Mouse (Mus musculus) liver, embryonic 14.5 days (tissue): ENCODE results near the gene Hibadh. TPM values are rescaled to one million over a fixed set of nuclear protein-coding genes. Genes with fewer than 3 reads are reported as not detected.
"Not testable (repeated sequence)": the region's sequence is repeated elsewhere in the genome, so short reads cannot be mapped to it uniquely, and the experiment has no call there.

Experiments
- ATAC-seq: fragments of 200-750 bp; cut with Nextera tagmentation; 2 replicates; pipeline ENCODE4 v1.8.0; 2017; ENCODE audit warnings: moderate number of reproducible peaks, mild to moderate bottlenecking, moderate library complexity; ENCODE audit not compliant: insufficient read depth
- DNase-seq, 3 experiments: peaks; one replicate each; pipeline ENCODE4 v3.0.0-alpha.2; 2012 to 2013; ENCODE audit warnings: low read depth in 3 of 3, low spot score in 3 of 3
- H3K27ac ChIP-seq: fragments of 300-500 bp; sonication (generic); 2 replicates; pipeline ENCODE4 v1.5.1; 2014; ENCODE audit warnings: moderate library complexity, mild to moderate bottlenecking, control low read depth, inconsistent platforms
- H3K27me3 ChIP-seq: fragments of 300-500 bp; sonication (generic); 2 replicates; pipeline ENCODE4 v1.6.1; 2014; ENCODE audit warnings: mild to moderate bottlenecking, low read length, moderate library complexity; ENCODE audit not compliant: control insufficient read depth, insufficient read depth
- H3K36me3 ChIP-seq: fragments of 300-500 bp; sonication (generic); replicated peaks from 2 replicates; pipeline ENCODE4 v1.6.1; 2014; ENCODE audit warnings: low read depth; ENCODE audit not compliant: control insufficient read depth, insufficient read depth
- H3K4me1 ChIP-seq, 2 experiments: fragments of 200-500 bp in 1 of 2; fragments of 300-500 bp in 1 of 2; sonication (generic) in 1 of 2; replicated peaks; 2 replicates each; pipeline ENCODE4 v1.6.1; 2012 to 2014; ENCODE audit warnings: antibody characterized with exemption in 1 of 2, inconsistent platforms in 1 of 2, low read length in 1 of 2; ENCODE audit not compliant: control insufficient read depth in 2 of 2, insufficient read depth in 2 of 2
- H3K4me2 ChIP-seq: fragments of 300-500 bp; sonication (generic); 2 replicates; pipeline ENCODE4 v1.6.1; 2014; ENCODE audit warnings: low read depth, mild to moderate bottlenecking, control low read depth, moderate library complexity
- H3K4me3 ChIP-seq, 2 experiments: fragments of 200-500 bp in 1 of 2; fragments of 300-500 bp in 1 of 2; sonication (generic) in 1 of 2; 2 replicates each; pipeline ENCODE4 v1.5.1; 2012 to 2014; ENCODE audit warnings: low read depth in 2 of 2, low read length in 2 of 2, mild to moderate bottlenecking in 2 of 2, control low read depth in 1 of 2, inconsistent platforms in 1 of 2, moderate library complexity in 1 of 2; ENCODE audit not compliant: insufficient read depth in 1 of 2
- H3K9ac ChIP-seq: fragments of 300-500 bp; sonication (generic); replicated peaks from 2 replicates; pipeline ENCODE4 v1.6.1; 2014; ENCODE audit warnings: mild to moderate bottlenecking, control low read depth, moderate library complexity
- H3K9me3 ChIP-seq: fragments of 300-500 bp; sonication (generic); 2 replicates; pipeline ENCODE4 v1.6.1; 2016; ENCODE audit warnings: low read length, mixed read lengths; ENCODE audit not compliant: control insufficient read depth
- CTCF ChIP-seq: IDR thresholded peaks from 2 replicates; pipeline ENCODE4 v1.5.1; 2016; ENCODE audit warnings: antibody characterized with exemption, low read depth, control low read depth
- EP300 ChIP-seq: IDR thresholded peaks from 2 replicates; pipeline ENCODE4 v1.6.1; 2016; ENCODE audit warnings: antibody characterized with exemption, low read depth
- WGBS: fragments of 180-500 bp; shearing (Covaris S2); extraction: QIAGEN DNeasy Blood & Tissue Kit; methylation state at CpG from one replicate; pipeline ENCODE4 v1.1.7; 2014; ENCODE audit not compliant: insufficient replicate concordance; 5-methylcytosine and 5-hydroxymethylcytosine counted together
- polyA plus RNA-seq, 2 experiments: library from polyadenylated mRNA; depleted of rRNA in 1 of 2; stranded (reverse) in 1 of 2; unstranded in 1 of 2; fragments of >200 nt; fragmentation: Nextera tagmentation in 1 of 2; extraction: Ambion mirVana in 1 of 2; gene quantifications; 2 replicates each; pipeline versions ENCODE4 v1.2.1 to v1.2.3; 2012 to 2014

Gene Hibadh
- polyA plus RNA-seq, 2 experiments = 26.6 to 41.7 TPM

DNA sequence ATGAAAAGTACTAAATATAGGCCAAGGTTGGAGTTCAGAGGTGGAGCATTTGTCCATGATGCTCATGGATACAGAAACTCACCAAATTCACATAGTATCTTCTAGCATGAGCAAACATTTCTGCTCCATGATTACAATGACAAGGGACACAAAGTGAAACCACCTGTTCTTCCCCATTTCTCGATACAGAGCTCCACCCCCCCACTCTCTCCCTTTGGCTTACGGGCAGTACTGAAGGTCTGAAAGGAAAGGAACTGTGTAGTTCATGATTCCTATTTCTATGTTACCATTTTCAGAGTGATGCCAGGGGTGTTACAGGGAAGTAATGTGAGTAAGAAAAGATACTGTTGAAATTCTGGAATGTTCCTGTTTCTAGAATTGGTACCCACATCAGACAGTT, 32.4 kb upstream of the Hibadh start:
- Histone ChIP-seq H3K4me1 (peaks cover 0 to 4% of the 10 kb centered on the region in 2 experiments; a peak in 1 of 4 replicates), H3K27ac (no peak overlapping the region), H3K4me3 (no peak overlapping the region), H3K36me3 (no peaks in the 10 kb centered on the region), H3K9me3 (no peaks in the 10 kb centered on the region), H3K27me3 (no peaks in the 10 kb centered on the region), H3K4me2 (no peak overlapping the region), H3K9ac (no peak overlapping the region)
- no peak for ATAC-seq
- 15% methylated on average over 2 of the region's 2 CpGs for WGBS
- no peak for TF ChIP-seq EP300
- TF ChIP-seq CTCF = no peak
- no peak for DNase-seq

DNA sequence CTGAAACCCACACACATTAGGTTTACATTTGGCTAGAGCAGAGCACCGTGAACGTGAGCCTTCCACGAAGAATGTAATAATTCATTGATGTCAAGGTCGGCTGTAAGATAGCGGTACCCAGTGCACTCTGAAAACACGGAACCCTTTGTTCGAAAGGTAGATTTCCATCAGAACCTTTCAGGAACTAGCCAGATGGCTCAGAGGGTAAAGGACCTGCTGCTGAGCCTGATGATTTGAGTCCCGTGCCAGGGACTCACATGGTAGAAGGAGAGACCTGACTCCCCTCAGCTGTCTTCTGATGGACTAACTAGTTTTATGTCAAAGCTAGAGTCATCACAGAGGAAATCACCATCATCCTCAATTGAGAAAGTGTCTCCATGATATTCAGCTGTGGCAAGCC, 31.6 kb upstream of the Hibadh start:
- Histone ChIP-seq H3K9me3 (no peaks in the 10 kb centered on the region), H3K27ac (no peak overlapping the region), H3K9ac (no peak overlapping the region), H3K4me1 (peaks cover 0 to 4% of the 10 kb centered on the region in 2 experiments; a peak in 1 of 4 replicates), H3K4me2 (no peak overlapping the region), H3K27me3 (no peaks in the 10 kb centered on the region), H3K36me3 (no peaks in the 10 kb centered on the region), H3K4me3 (no peak overlapping the region)
- TF ChIP-seq EP300 (no peak), CTCF (no peak)
- ATAC-seq = no peak
- 48% methylated on average over 8 of the region's 8 CpGs for WGBS
- no peak for DNase-seq

- not testable (repeated sequence) for H3K27me3 ChIP-seq, H3K4me2 ChIP-seq, H3K9me3 ChIP-seq, H3K27ac ChIP-seq, H3K4me3 ChIP-seq, H3K36me3 ChIP-seq, DNase-seq, H3K4me1 ChIP-seq, H3K9ac ChIP-seq, ATAC-seq
- TF ChIP-seq CTCF = peak; percentile 40; the same call in 1 of the 2 replicates
- WGBS = 28% methylated on average over 2 of the region's 2 CpGs
These were observed 29.7 kb upstream of the Hibadh start for GRCm38 (mm10) chr6:52669878-52670277.

DNA sequence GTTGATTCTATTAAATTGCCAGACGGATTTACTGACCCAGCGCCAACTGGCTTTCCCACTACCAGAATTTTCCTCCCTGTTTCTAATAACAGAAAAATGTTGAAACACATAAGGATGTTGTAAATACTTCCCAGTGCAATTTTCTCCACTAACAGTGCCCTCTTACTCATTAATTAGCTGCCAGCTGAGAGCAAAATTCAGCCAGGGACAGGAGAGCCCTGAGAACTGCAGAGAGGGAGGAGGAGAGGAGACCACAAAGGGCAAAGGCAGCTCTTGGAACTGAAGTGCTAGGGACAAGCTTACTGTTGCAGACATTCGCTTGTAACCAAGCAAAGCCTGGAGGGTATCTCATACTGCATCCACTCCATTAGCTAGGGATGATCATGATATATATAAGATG, 27.5 kb upstream of the Hibadh start:
- H3K27ac ChIP-seq = no peak overlapping the region
- no peak overlapping the region for H3K4me3 ChIP-seq
- H3K9me3 ChIP-seq = no peaks in the 10 kb centered on the region
- TF ChIP-seq CTCF = no peak
- no peak for TF ChIP-seq EP300
- no peaks in the 10 kb centered on the region for H3K4me1 ChIP-seq
- WGBS = 56% methylated on average over 3 of the region's 3 CpGs
- no peaks in the 10 kb centered on the region for H3K27me3 ChIP-seq
- H3K36me3 ChIP-seq = no peaks in the 10 kb centered on the region
- no peak overlapping the region for H3K4me2 ChIP-seq
- ATAC-seq (no peak), DNase-seq (no peak)
- no peak overlapping the region for H3K9ac ChIP-seq

DNA sequence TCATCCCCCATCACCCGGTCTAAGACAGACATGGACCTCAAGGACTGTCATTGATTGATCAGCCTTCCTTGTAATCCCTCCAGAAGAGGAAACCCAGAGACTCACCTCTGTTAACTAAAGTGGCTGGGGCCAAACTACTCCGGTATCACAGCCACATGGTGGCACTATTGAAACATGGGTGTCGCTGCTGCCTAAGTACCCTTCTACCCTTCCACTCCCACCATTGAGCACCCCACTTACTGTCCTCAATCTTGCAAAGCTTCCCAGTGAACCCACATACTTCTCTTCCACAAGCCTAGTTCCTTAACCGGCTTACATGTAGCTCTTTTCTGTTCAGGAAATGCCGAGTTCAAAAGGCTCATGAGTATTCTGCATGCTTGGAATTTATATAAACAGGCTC, 22.8 kb upstream of the Hibadh start:
- Histone ChIP-seq H3K27ac (no peak overlapping the region), H3K27me3 (no peaks in the 10 kb centered on the region), H3K4me2 (no peak overlapping the region), H3K36me3 (no peaks in the 10 kb centered on the region), H3K4me3 (no peak overlapping the region), H3K4me1 (no peaks in the 10 kb centered on the region), H3K9me3 (no peaks in the 10 kb centered on the region), H3K9ac (no peak overlapping the region)
- peak; percentile 57 for TF ChIP-seq CTCF
- TF ChIP-seq EP300 = no peak
- WGBS = 34% methylated on average over 5 of the region's 5 CpGs
- DNase-seq = no peak
- no peak for ATAC-seq
